Mouse (Mus musculus) small intestine, adult 2 months (tissue): ENCODE data around the gene Hps6. TPM values are rescaled to one million over a fixed set of nuclear protein-coding genes. Genes with fewer than 3 reads are reported as not detected.
A peak's percentile ranks its signal among the peaks of the same experiment; 100 is the strongest.

Source experiments
- H3K27ac ChIP-seq: fragments of 200-500 bp; 2 replicates; pipeline ENCODE4 v1.5.1; 2012; ENCODE audit warnings: low read depth, low read length, control low read depth, inconsistent platforms; ENCODE audit not compliant: insufficient read depth
- H3K27me3 ChIP-seq: fragments of 200-500 bp; 2 replicates; pipeline ENCODE4 v1.6.1; 2012; ENCODE audit warnings: mild to moderate bottlenecking, moderate library complexity, low read length, inconsistent platforms; ENCODE audit not compliant: control insufficient read depth, insufficient read depth
- H3K36me3 ChIP-seq: fragments of 200-500 bp; 2 replicates; pipeline ENCODE4 v1.6.1; 2012; ENCODE audit warnings: mild to moderate bottlenecking, low read length, control low read depth, inconsistent platforms; ENCODE audit not compliant: control insufficient read depth, insufficient read depth
- H3K4me1 ChIP-seq: fragments of 200-500 bp; 2 replicates; pipeline ENCODE4 v1.6.1; 2012; ENCODE audit warnings: low read length, inconsistent platforms, mixed read lengths; ENCODE audit not compliant: control insufficient read depth, insufficient read depth, insufficient read length
- H3K4me3 ChIP-seq: fragments of 200-500 bp; 2 replicates; pipeline ENCODE4 v1.5.1; 2012; ENCODE audit warnings: low read depth, mild to moderate bottlenecking, control low read depth, inconsistent platforms, low read length, moderate library complexity
- CTCF ChIP-seq: fragments of 200-500 bp; IDR thresholded peaks from 2 replicates; pipeline ENCODE4 v1.5.1; 2012; ENCODE audit warnings: low read depth, mild to moderate bottlenecking, control low read depth, inconsistent platforms, low read length, moderate library complexity, mixed read lengths; ENCODE audit not compliant: insufficient replicate concordance, insufficient read length; ENCODE audit errors: extremely low read depth
- POLR2A ChIP-seq: fragments of 200-500 bp; IDR thresholded peaks from 2 replicates; pipeline ENCODE4 v1.6.1; 2012; ENCODE audit warnings: low read depth, mild to moderate bottlenecking, control low read depth, inconsistent platforms, low read length, moderate library complexity
- WGBS: fragments of 180-500 bp; shearing (Covaris S2); methylation state at CpG from one replicate; pipeline ENCODE4 v1.1.7; 2018; 5-methylcytosine and 5-hydroxymethylcytosine counted together
- polyA plus RNA-seq: library from polyadenylated mRNA; depleted of rRNA; stranded (reverse); fragments of >200 nt; gene quantifications from 2 replicates; pipeline ENCODE4 v1.2.3, GENCODE M21; 2012

Hps6 gene
- polyA plus RNA-seq, 1 experiment = 5.6 TPM

GRCm38 (mm10) chr19:46004814-46005466 is 1.6 kb downstream of the Hps6 start:
- TF ChIP-seq CTCF = no peak
- TF ChIP-seq POLR2A = no peak
- H3K27ac ChIP-seq = no peak overlapping the region
- no peaks in the 10 kb centered on the region for H3K27me3 ChIP-seq
- peaks cover 19% of the 10 kb centered on the region for H3K4me1 ChIP-seq
- H3K36me3 ChIP-seq = no peaks in the 10 kb centered on the region; the same call in 1 of the 2 replicates
- 89% methylated on average over 17 of the region's 17 CpGs for WGBS
- H3K4me3 ChIP-seq = no peak overlapping the region

- Histone ChIP-seq H3K4me3 (no peak overlapping the region), H3K36me3 (no peaks in the 10 kb centered on the region; the same call in 1 of the 2 replicates), H3K27me3 (no peaks in the 10 kb centered on the region), H3K27ac (no peak overlapping the region), H3K4me1 (peaks cover 19% of the 10 kb centered on the region)
- 93% methylated on average over 7 of the region's 7 CpGs for WGBS
- TF ChIP-seq POLR2A (no peak), CTCF (no peak)
Measured at GRCm38 (mm10) chr19:46005680-46006079, 2.4 kb downstream of the Hps6 start.

DNA sequence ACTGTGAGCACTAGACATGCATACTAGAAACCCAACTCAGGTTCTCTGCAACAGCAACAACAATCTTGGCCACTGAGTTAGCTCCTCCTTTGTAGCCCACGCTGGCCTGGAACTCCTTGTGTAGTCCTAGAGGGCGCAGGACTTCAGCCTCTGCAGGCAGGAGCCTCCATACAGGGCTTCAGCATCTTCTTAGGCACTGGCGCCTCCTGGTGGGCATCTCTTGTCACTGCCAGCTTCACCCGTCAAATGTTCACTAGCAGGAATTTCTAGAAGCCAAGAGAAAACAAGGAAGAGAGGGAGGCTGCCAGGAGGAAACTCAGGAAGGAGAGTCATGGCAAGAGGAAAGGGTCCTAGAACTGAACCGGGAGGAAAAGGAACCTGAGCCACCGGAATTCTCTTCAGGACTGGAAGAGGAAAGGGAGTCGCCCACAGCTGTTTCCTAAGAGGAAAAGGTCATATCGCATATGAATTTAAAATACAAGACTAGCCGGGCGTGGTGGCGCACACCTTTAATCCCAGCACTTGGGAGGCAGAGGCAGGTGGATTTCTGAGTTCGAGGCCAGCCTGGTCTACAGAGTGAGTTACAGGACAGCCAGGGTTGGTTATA is 11.4 kb downstream of the Hps6 start:
- 26% methylated on average over 12 of the region's 12 CpGs for WGBS
- Histone ChIP-seq H3K27me3 (no peaks in the 10 kb centered on the region), H3K36me3 (no peaks in the 10 kb centered on the region), H3K4me1 (no peaks in the 10 kb centered on the region), H3K4me3 (no peak overlapping the region), H3K27ac (no peak overlapping the region)
- TF ChIP-seq CTCF (peak; percentile 98), POLR2A (no peak)

- no peak overlapping the region for H3K4me3 ChIP-seq
- no peaks in the 10 kb centered on the region for H3K36me3 ChIP-seq
- no peak overlapping the region for H3K27ac ChIP-seq
- 92% methylated on average over 2 of the region's 2 CpGs for WGBS
- no peak for TF ChIP-seq CTCF
- TF ChIP-seq POLR2A = no peak
- H3K27me3 ChIP-seq = no peaks in the 10 kb centered on the region
- no peaks in the 10 kb centered on the region for H3K4me1 ChIP-seq
Measured at GRCm38 (mm10) chr19:46016023-46016422, 12.7 kb downstream of the Hps6 start.

DNA sequence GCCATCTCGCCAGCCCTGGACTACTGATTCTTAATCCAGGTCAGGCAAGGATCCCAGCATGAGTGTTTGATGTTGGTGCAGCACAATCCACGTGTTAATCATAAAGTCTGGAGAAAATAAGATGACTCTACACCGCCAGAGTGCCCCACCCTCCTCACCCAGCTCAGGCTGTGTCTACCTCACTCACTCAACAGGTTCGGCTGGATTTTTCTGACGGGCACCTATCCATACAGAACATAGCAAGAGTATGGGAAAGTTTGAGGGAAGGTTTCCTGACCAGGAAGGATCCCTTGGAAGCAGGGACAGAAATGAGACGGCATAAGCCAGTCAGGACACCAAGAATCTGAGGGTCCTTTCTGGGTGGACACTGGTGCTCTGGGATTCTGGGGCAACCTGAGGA is 21.7 kb downstream of the Hps6 start:
- TF ChIP-seq POLR2A = no peak
- TF ChIP-seq CTCF = no peak
- Histone ChIP-seq H3K4me1 (no peaks in the 10 kb centered on the region), H3K27ac (no peak overlapping the region), H3K4me3 (no peak overlapping the region), H3K36me3 (no peaks in the 10 kb centered on the region), H3K27me3 (no peaks in the 10 kb centered on the region)
- WGBS = 29% methylated on average over 6 of the region's 6 CpGs

DNA sequence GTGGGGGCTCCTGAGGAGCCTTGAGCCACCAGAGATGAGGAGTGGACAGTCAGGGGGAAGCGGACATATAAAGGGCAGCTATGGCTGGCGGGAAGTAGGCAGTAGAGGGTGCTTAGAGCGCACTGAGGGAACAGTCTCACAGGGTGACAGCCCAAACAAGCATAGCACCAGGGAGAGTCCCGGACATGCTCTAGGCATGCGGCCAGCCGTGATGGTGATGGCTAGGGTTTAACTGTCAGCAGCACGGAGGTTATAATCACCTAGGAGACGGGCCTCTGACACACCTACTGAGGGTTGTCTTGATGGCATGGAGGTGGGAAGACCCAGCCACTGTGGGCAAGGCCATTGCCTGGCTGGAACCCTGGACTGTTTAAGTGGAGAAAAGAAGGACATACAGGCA is 23.3 kb downstream of the Hps6 start:
- Histone ChIP-seq H3K4me1 (no peaks in the 10 kb centered on the region), H3K36me3 (no peaks in the 10 kb centered on the region), H3K27me3 (no peaks in the 10 kb centered on the region), H3K4me3 (no peak overlapping the region), H3K27ac (no peak overlapping the region)
- TF ChIP-seq CTCF (no peak), POLR2A (no peak)
- 50% methylated on average over 8 of the region's 8 CpGs for WGBS

GRCm38 (mm10) chr19:46028747-46029320 is 25.5 kb downstream of the Hps6 start:
- WGBS = 76% methylated on average over 11 of the region's 11 CpGs
- no peak overlapping the region for H3K27ac ChIP-seq
- H3K36me3 ChIP-seq = peaks cover 15% of the 10 kb centered on the region
- no peaks in the 10 kb centered on the region for H3K4me1 ChIP-seq
- no peak overlapping the region for H3K4me3 ChIP-seq
- H3K27me3 ChIP-seq = no peaks in the 10 kb centered on the region
- TF ChIP-seq POLR2A = no peak
- TF ChIP-seq CTCF = no peak
